Mouse (Mus musculus) heart, embryonic 15.5 days (tissue): Measurements from ENCODE around the gene Spock2. TPM values are rescaled to one million over a fixed set of nuclear protein-coding genes. Genes with fewer than 3 reads are reported as not detected.
"Not testable (repeated sequence)": the region's sequence is repeated elsewhere in the genome, so short reads cannot be mapped to it uniquely, and the experiment has no call there.

Source experiments
- ATAC-seq: fragments of 200-750 bp; cut with Nextera tagmentation; replicated peaks from 2 replicates; pipeline ENCODE4 v1.8.0; 2017; ENCODE audit warnings: low read depth, moderate TSS enrichment; ENCODE audit not compliant: insufficient number of reproducible peaks, insufficient read depth, low FRiP score
- H3K27ac ChIP-seq: fragments of 300-500 bp; sonication (generic); 2 replicates; pipeline ENCODE4 v1.5.1; 2015; ENCODE audit warnings: mild to moderate bottlenecking, inconsistent platforms
- H3K27me3 ChIP-seq: fragments of 300-500 bp; sonication (generic); 2 replicates; pipeline ENCODE4 v1.6.1; 2015; ENCODE audit warnings: inconsistent platforms
- H3K36me3 ChIP-seq: fragments of 300-500 bp; sonication (generic); 2 replicates; pipeline ENCODE4 v1.6.1; 2015; ENCODE audit warnings: mild to moderate bottlenecking, inconsistent platforms
- H3K4me1 ChIP-seq: fragments of 300-500 bp; sonication (generic); replicated peaks from 2 replicates; pipeline ENCODE4 v1.6.1; 2015; ENCODE audit warnings: inconsistent platforms
- H3K4me2 ChIP-seq: fragments of 300-500 bp; sonication (generic); 2 replicates; pipeline ENCODE4 v1.6.1; 2015; ENCODE audit warnings: inconsistent platforms, mild to moderate bottlenecking, moderate library complexity
- H3K4me3 ChIP-seq: fragments of 300-500 bp; sonication (generic); 2 replicates; pipeline ENCODE4 v1.5.1; 2015; ENCODE audit warnings: mild to moderate bottlenecking, inconsistent platforms
- H3K9ac ChIP-seq: fragments of 300-500 bp; sonication (generic); 2 replicates; pipeline ENCODE4 v1.6.1; 2015; ENCODE audit warnings: mild to moderate bottlenecking, inconsistent platforms
- H3K9me3 ChIP-seq: fragments of 300-500 bp; sonication (generic); replicated peaks from 2 replicates; pipeline ENCODE4 v1.6.1; 2016; ENCODE audit warnings: inconsistent platforms
- WGBS: fragments of 180-500 bp; shearing (Covaris S2); methylation state at CpG from one replicate; pipeline ENCODE4 v1.1.7; 2015; ENCODE audit warnings: mixed read lengths; 5-methylcytosine and 5-hydroxymethylcytosine counted together
- polyA plus RNA-seq: library from polyadenylated mRNA; unstranded; fragments of >200 nt; fragmentation: Nextera tagmentation; extraction: Ambion mirVana; gene quantifications from 2 replicates; pipeline ENCODE4 v1.2.1, GENCODE M21; 2015

Gene Spock2
- polyA plus RNA-seq, 1 experiment from 2014 or later = 3.8 TPM

- Histone ChIP-seq H3K4me2 (peak overlapping the region; percentile 39), H3K4me3 (no peak overlapping the region; the same call in 1 of the 2 replicates), H3K4me1 (0 out of 2 replicates have a peak, but pooled peaks cover 4% of the 10 kb centered on the region)
Measured at GRCm38 (mm10) chr10:60125529-60126327, 19.7 kb downstream of the Spock2 start.

GRCm38 (mm10) chr10:60128287-60128686 lies 22.3 kb downstream of the Spock2 start:
- H3K4me1 ChIP-seq = 0 out of 2 replicates have a peak, but pooled peaks cover 4% of the 10 kb centered on the region
- H3K27ac ChIP-seq = no peak overlapping the region
- H3K9me3 ChIP-seq = no peaks in the 10 kb centered on the region
- no peak overlapping the region for H3K4me2 ChIP-seq
- H3K27me3 ChIP-seq = peaks cover 33% of the 10 kb centered on the region
- 65% methylated on average over 9 of the region's 9 CpGs for WGBS
- H3K4me3 ChIP-seq = no peak overlapping the region
- ATAC-seq = no peak
- H3K36me3 ChIP-seq = no peaks in the 10 kb centered on the region
- H3K9ac ChIP-seq = no peak overlapping the region

More at GRCm38 (mm10) chr10:60125529-60126327, 19.7 kb downstream of the Spock2 start:
- H3K36me3 ChIP-seq = no peaks in the 10 kb centered on the region
- 20% methylated on average over 22 of the region's 22 CpGs for WGBS
- H3K27me3 ChIP-seq = peaks cover 27% of the 10 kb centered on the region
- no peaks in the 10 kb centered on the region for H3K9me3 ChIP-seq
- ATAC-seq = 0 out of 2 replicates have a peak, but pooled peaks have one; percentile 27
- H3K27ac ChIP-seq = no peak overlapping the region
- H3K9ac ChIP-seq = no peak overlapping the region

DNA sequence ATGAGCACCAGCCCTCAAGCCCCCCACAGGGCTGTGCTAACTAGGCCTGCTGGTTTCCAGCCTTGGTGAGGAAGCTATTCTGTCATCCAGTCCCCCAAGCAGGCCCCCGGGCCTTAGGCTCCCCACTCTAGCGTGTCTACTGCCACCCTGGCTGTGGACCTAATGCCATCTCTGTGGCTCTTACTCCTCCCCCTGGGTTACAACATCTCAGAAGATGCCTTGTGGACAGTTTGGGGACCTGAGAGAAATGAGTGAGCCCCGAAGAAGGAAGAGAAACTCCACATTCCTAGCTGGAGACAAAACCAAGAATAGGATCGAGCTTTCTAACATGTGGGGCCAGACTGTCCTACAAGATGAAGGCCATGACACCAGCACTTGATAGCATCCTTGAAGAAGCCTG lies 24.5 kb downstream of the Spock2 start:
- H3K9ac ChIP-seq = no peak overlapping the region
- peaks cover 37% of the 10 kb centered on the region for H3K27me3 ChIP-seq
- H3K4me2 ChIP-seq = no peak overlapping the region
- no peak overlapping the region for H3K4me3 ChIP-seq
- no peaks in the 10 kb centered on the region for H3K9me3 ChIP-seq
- no peak overlapping the region for H3K27ac ChIP-seq
- 75% methylated on average over 4 of the region's 4 CpGs for WGBS
- no peak for ATAC-seq
- peaks cover 12% of the 10 kb centered on the region for H3K4me1 ChIP-seq
- H3K36me3 ChIP-seq = no peaks in the 10 kb centered on the region

DNA sequence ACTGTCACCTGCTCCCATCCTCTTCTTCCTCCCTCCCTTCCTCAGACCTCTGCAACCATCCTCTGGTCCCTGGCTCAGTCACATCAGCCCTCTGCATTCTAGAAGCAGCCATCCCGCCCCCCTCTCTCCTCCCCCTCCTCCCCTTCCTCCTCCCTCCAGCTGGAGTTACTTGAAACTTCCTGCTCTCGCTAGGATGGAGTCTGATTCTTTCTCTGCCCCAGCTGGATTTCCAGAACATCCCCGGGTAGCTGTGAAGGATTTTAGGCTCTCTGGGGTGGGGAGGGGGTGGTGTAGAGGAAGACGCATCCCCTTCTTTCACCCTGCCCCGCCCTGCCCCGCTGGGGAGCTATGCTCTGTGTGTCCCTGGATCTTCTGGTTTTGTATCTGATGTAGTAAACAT lies 27.5 kb downstream of the Spock2 start:
- no peaks in the 10 kb centered on the region for H3K9me3 ChIP-seq
- ATAC-seq = no peak

GRCm38 (mm10) chr10:60134201-60134600 lies 28.2 kb downstream of the Spock2 start:
- 43% methylated on average over 9 of the region's 9 CpGs for WGBS
- Histone ChIP-seq H3K9ac (no peak overlapping the region), H3K27ac (no peak overlapping the region), H3K27me3 (peaks cover 27% of the 10 kb centered on the region), H3K4me3 (no peak overlapping the region), H3K4me2 (no peak overlapping the region), H3K36me3 (no peaks in the 10 kb centered on the region), H3K4me1 (peaks cover 11% of the 10 kb centered on the region), H3K9me3 (no peaks in the 10 kb centered on the region)
- ATAC-seq = no peak

More for the DNA sequence above, 27.5 kb downstream of the Spock2 start:
- Histone ChIP-seq H3K4me3 (no peak overlapping the region), H3K9ac (no peak overlapping the region), H3K36me3 (no peaks in the 10 kb centered on the region), H3K27ac (no peak overlapping the region), H3K27me3 (peaks cover 28% of the 10 kb centered on the region), H3K4me1 (peaks cover 11% of the 10 kb centered on the region), H3K4me2 (no peak overlapping the region)
- 24% methylated on average over 6 of the region's 6 CpGs for WGBS

- WGBS = 29% methylated on average over 1 of the region's 1 CpGs
- not testable (repeated sequence) for H3K4me3 ChIP-seq, ATAC-seq, H3K9me3 ChIP-seq, H3K4me2 ChIP-seq, H3K36me3 ChIP-seq, H3K27ac ChIP-seq, H3K9ac ChIP-seq
- peaks cover 24% of the 10 kb centered on the region for H3K27me3 ChIP-seq
- peaks cover 11% of the 10 kb centered on the region for H3K4me1 ChIP-seq
Measured at GRCm38 (mm10) chr10:60136010-60136409, 30.0 kb downstream of the Spock2 start.

GRCm38 (mm10) chr10:60136935-60137334 lies 30.9 kb downstream of the Spock2 start:
- no peaks in the 10 kb centered on the region for H3K36me3 ChIP-seq

DNA sequence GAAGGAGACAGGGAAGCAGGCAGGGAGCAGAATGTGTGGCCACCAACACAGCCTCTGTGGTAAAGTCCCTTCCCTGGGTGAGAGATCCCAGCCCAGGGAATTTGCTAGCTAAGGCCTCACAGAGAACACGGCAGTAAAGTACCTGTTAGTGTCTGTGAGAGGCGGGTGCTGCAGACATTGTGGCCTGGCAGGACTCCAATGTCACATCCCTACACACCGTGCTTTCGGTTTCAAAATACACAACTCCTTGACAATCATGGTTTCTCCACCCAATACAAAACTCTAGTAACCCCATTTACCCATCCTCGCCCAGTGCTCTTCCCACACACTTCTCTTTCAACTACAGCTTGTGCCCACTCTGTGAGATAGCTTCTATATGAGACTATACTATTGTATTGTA lies 32.7 kb downstream of the Spock2 start:
- no peak for ATAC-seq
- WGBS = 87% methylated on average over 5 of the region's 5 CpGs

More at GRCm38 (mm10) chr10:60136935-60137334, 30.9 kb downstream of the Spock2 start:
- no peak overlapping the region for H3K4me2 ChIP-seq
- H3K9ac ChIP-seq = no peak overlapping the region
- no peak for ATAC-seq
- 73% methylated on average over 7 of the region's 7 CpGs for WGBS
- H3K4me3 ChIP-seq = no peak overlapping the region
- H3K27ac ChIP-seq = peak overlapping the region; percentile 15; the same call in 1 of the 2 replicates
- peaks cover 20% of the 10 kb centered on the region for H3K27me3 ChIP-seq
- no peaks in the 10 kb centered on the region for H3K9me3 ChIP-seq
- peaks cover 11% of the 10 kb centered on the region for H3K4me1 ChIP-seq

GRCm38 (mm10) chr10:60140751-60141150 lies 34.7 kb downstream of the Spock2 start:
- Histone ChIP-seq H3K4me1 (peaks cover 3% of the 10 kb centered on the region; the same call in 1 of the 2 replicates), H3K27ac (no peak overlapping the region), H3K4me3 (no peak overlapping the region), H3K9me3 (no peaks in the 10 kb centered on the region), H3K4me2 (no peak overlapping the region), H3K36me3 (no peaks in the 10 kb centered on the region), H3K27me3 (0 out of 2 replicates have a peak, but pooled peaks cover 3% of the 10 kb centered on the region), H3K9ac (no peak overlapping the region)
- no peak for ATAC-seq
- 91% methylated on average over 4 of the region's 4 CpGs for WGBS

More for the DNA sequence above, 32.7 kb downstream of the Spock2 start:
- Histone ChIP-seq H3K9ac (no peak overlapping the region), H3K4me2 (no peak overlapping the region), H3K27me3 (peaks cover 8% of the 10 kb centered on the region), H3K36me3 (no peaks in the 10 kb centered on the region), H3K27ac (no peak overlapping the region), H3K4me3 (no peak overlapping the region), H3K9me3 (no peaks in the 10 kb centered on the region), H3K4me1 (peaks cover 9% of the 10 kb centered on the region)

GRCm38 (mm10) chr10:60141656-60142160 lies 35.7 kb downstream of the Spock2 start:
- 93% methylated on average over 3 of the region's 3 CpGs for WGBS
- Histone ChIP-seq H3K4me1 (peaks cover 3% of the 10 kb centered on the region; the same call in 1 of the 2 replicates), H3K36me3 (no peaks in the 10 kb centered on the region), H3K4me3 (no peak overlapping the region), H3K9ac (no peak overlapping the region), H3K27ac (no peak overlapping the region), H3K4me2 (no peak overlapping the region), H3K27me3 (peaks cover 8% of the 10 kb centered on the region), H3K9me3 (no peaks in the 10 kb centered on the region)
- ATAC-seq = no peak

DNA sequence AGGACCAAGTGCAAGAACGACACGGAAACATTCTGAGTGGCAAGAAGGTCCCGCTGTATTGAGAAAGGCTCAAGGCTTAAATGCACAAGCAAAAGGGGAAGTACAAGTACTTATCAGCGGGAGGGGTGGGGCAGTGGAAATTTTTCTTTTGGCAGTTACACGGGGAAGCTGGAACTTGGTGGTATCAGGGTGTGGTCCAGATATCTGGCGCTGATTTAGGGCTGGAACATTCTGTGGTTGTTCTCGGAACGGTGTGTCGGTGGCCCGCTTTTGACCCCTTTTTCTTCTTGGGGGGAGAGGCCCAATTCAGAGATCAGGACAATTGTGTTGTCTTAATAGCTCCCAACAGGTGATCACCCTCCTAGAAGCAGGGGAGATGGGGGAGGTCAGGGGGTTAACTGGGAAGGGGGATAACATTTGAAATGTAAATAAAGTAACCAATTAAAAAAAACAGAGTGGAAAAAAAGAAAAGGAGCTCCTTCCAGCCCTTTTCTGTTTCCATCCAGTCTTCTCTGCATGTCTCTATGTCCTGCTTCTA lies 41.6 kb downstream of the Spock2 start:
- H3K4me3 ChIP-seq = not testable (repeated sequence)

More for the DNA sequence above, 41.6 kb downstream of the Spock2 start:
- peaks cover 14% of the 10 kb centered on the region for H3K27me3 ChIP-seq
- H3K4me2 ChIP-seq, H3K9me3 ChIP-seq, H3K4me1 ChIP-seq, H3K9ac ChIP-seq, ATAC-seq, H3K36me3 ChIP-seq, H3K27ac ChIP-seq: not testable (repeated sequence)
- WGBS = 46% methylated on average over 10 of the region's 10 CpGs
